Mouse (Mus musculus) thymus, postnatal 10 days (tissue): ENCODE results near the gene Fam172a.

ENCODE experiments used
- DNase-seq, 2 experiments: peaks; one replicate each; pipeline ENCODE4 v3.0.0; 2021; ENCODE audit warnings: low spot score in 2 of 2

Gene Fam172a

GRCm38 (mm10) chr13:78100664-78101063 is 398.8 kb downstream of the Fam172a start:
- DNase-seq: no peak

- no peak for DNase-seq
Observed at GRCm38 (mm10) chr13:78102337-78102736, 400.5 kb downstream of the Fam172a start.

- no peak for DNase-seq
Observed at GRCm38 (mm10) chr13:78104851-78105250, 403.0 kb downstream of the Fam172a start.

DNA sequence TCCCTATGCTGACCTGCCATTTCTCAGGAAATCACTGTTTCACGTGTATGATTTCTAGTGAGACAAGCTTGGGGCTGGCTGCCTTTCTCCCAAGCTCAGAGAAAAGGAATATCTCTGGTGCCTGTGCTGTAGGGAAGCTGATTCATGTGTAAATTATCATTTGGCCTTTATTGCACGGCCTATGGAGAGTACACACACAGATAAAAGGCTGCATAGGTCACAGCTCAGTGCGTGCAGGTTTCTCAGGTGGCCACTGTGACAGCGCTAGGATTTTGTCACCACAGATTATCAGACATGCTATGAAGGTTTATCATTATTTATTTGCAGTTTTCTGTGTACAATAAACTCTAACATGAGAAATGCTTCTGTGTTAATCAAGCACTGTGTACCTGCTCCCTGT is 408.8 kb downstream of the Fam172a start:
- DNase-seq: no peak

GRCm38 (mm10) chr13:78113978-78114377 is 412.1 kb downstream of the Fam172a start:
- DNase-seq: no peak

DNA sequence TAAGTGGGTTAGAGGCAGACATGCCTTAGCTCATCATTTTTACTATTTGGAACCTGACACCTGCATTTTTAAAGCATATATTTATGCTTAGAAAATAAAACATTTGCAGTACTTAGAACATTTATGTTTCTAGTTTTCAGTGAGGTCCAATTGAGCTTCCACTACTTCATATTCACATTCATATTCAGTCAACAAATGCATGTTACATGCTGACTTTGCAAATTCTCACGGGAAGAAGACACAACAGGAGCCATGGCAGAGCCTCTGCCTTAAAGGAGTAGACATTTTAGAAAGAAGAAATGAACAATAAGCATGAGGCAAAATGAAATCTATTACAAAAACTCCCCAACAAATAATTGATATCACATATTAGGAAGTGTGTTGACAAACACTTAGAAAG is 416.9 kb downstream of the Fam172a start:
- no peak for DNase-seq

- no peak for DNase-seq
Observed at GRCm38 (mm10) chr13:78121991-78122390, 420.2 kb downstream of the Fam172a start.

GRCm38 (mm10) chr13:78123911-78124426 is 422.1 kb downstream of the Fam172a start:
- no peak for DNase-seq

GRCm38 (mm10) chr13:78157465-78157864 is 455.6 kb downstream of the Fam172a start:
- no peak for DNase-seq

- DNase-seq: no peak
Observed at GRCm38 (mm10) chr13:78162149-78162548, 460.3 kb downstream of the Fam172a start.

DNA sequence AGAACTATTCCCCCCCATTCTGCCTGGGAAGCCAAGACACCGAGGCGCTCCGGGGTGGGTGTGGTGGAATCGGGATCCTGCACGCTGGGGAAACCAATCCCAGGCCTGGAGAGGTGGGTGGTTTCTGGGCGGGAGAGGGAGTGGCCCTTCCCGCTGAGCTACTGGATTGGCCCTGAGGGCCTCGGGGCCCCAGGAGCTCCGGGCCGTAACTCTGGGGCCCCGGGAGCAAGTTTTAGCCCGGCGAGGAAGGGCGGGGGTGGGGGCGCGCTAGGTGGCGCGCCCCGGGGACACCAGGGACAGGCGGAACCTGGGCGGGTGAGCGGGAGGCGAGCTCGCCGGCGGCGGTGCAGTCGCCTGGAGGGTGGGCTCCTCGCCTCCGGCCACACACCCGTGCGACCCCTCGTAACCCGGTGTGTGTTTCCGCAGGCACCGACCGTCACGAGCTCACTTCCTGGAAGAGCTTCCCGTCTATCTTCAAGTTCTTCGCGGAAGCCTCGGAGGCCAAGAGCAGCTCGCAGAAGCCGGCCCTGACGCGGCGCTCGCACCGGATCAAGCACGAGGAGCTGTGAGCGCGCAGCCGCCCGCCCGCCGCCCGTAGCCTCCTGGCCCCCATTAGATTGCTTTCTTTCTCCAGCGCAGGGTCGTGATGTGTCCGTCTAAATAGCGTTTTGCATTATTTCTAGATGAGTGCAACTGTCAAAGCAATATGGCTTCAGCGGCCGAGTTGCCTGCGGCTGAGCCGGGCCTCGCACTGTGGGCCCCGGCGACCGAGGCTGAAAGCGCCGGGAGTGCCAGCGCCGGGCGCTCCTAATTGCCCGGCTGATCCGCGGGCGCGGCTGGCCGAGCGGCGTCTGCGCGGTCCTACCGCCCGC is 461.5 kb downstream of the Fam172a start:
- peak in 1 of 2 experiments; percentile 4 for DNase-seq

DNA sequence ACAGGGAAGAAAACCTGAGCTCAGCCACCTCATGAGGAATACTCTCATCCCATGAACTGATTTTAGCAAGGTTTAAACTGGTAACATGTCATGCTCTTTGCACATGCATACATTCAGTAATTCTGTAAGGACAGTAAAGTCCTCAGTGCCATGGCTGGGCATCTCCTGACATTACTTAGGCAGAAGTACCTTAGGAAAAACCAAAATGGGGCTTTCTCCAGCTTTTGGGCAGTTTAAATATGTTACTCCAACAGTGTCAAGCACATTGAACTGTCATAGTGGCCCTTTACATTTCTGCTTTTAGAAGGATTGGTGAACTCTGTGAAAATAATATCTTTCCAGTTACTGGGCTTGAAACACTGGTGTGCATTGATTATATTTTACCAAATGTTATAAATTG is 463.1 kb downstream of the Fam172a start:
- DNase-seq: no peak

GRCm38 (mm10) chr13:78168166-78168565 is 466.3 kb downstream of the Fam172a start:
- DNase-seq: no peak

DNA sequence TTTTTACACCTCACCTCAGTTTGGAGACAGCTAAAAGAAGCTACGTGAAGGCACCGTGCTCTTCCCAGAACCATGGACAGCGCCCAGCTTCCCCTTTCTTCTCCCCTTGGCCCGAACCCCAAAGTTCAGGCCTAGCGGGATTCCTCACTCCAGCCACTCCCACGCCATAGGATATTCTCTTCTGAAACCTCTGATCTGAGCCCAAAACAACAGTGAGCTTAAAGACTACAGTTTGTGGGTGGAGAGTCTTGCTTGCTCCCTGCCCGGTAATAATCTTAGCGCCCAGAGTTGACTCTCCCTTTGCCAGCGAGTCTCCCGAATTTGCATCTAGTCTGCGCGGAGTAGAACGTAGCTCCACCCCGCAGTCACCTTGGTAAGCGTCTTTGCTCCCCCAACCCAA is 469.5 kb downstream of the Fam172a start:
- DNase-seq: no peak

DNA sequence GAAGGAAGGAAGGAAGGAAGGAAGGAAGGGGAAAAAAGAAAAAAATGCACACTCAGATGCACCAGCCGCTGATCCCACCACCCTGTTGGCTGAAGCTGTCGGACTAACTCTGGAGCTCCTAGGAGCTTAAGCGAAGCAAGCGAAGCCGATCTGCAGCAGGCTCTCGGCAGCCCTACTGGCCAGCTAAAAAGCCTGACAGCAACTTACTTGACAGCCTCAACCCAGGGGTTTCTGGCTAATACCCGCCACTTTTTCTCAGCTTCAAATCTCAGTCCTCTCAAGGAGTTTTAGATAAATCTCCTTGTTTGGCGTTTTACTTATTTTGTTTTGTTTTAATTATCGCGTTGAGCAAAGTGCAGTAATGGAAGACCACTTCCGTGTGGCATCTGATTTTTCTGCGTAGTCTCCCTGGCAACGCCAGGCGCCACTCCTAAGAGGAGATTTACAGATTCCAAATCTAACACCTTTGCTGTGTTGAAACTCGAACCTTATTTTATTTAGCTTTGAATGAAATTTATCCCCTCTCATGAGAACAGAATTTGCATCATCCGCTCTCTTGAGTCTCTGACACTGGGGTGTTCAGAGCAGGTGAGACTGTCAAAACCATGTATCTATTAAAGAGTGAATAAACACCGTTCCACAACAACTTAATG is 470.3 kb downstream of the Fam172a start:
- no peak for DNase-seq

DNA sequence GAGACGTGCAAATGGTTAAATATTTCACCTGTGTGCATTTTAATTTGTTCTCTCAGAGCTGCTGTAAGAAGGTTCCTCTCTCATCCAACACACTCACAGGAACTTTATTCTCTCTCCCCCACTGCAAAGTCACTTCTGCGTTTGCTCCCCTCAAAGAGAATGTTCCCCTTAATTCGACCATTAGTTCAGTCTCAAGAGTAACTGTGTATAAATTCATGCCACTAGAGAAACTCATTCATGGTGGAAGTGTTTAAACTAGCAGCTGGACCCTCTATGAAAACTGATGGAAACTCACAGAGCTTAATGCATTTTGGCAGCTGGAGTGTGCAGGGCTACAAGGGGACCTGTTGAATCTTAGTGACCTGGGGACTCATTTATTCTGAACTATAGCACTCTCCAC is 471.0 kb downstream of the Fam172a start:
- no peak for DNase-seq

DNA sequence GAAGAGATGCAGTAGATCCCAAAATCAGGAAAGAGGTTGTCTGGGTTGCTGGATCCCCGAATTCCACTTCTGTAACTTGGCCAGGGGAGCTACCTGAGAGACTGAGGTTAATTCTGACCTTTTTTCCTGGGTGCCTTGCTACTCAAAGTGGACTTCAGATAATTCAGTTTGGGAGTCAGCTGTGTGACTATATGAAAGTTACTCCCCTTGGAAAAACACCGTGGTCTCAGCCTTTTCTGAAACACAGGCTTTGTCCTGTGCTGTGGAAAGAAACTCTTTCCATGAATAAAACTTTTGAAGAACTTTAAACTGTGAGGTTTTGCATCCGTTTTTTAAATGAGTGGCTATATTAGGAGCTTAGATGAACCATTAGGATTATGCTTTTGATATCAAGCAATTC is 472.4 kb downstream of the Fam172a start:
- no peak for DNase-seq

GRCm38 (mm10) chr13:78174891-78175290 is 473.1 kb downstream of the Fam172a start:
- no peak for DNase-seq

- no peak for DNase-seq
Observed at GRCm38 (mm10) chr13:78175821-78176380, 474.1 kb downstream of the Fam172a start.

- DNase-seq: no peak
Observed at GRCm38 (mm10) chr13:78177381-78177950, 475.6 kb downstream of the Fam172a start.

DNA sequence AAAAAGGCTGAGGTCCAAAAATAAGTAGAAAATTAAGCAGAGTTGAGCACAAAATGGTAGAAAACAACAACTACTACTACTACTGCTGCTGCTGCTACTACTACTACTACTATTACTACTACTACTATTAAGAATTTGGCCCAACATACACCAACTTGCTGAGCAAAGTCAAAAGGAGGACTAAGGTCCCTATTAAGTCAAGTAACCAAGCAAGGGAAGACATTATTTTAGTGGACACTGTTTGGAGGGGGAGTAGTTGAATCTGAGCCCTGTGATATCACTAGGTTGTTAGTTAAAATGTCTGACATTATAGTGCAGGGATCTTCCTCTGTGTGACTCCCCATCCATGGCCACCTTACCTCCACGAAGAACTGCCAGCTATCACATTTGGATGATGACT is 476.2 kb downstream of the Fam172a start:
- no peak for DNase-seq

DNA sequence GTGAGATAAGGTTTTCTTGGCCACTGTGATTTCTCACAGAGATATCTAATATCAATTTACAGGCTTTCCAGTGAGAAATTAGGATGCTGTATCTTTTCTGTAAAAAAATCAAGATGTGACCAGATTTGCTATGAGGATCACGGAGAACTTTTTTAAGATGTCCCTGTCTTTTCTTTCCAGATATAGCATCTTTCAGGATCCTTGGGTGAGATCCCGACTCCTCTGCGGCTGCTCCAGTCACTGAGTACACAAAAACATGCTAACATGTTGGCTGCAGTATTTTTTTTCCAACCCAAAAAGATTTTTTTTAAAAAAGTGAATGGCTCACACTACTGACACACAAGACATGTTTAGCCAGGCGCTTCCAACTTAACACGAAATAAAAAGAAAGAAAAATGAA is 476.9 kb downstream of the Fam172a start:
- DNase-seq: no peak
